Comparison of ENCODE assay signal across 13 mouse cellular contexts in genomic region chr10:93623725-93624124, GRCm38 (mm10). TPM values are rescaled to one million over a fixed set of nuclear protein-coding genes. Genes with fewer than 3 reads are reported as not detected.
A peak's percentile ranks its signal among the peaks of the same experiment; 100 is the strongest.
DNase-seq lines count a peak whose midpoint lies in the region; ATAC-seq and TF ChIP-seq lines count a peak whose summit lies in the region.
"Had no signal": no experiment of that assay in that cellular context is flagged by ENCODE, and none has a peak within 500 bp of the region (broad histone marks: within the 10 kb centered on the region; RNA-seq: fewer than 3 reads in every experiment).

No protein-coding gene starts in this region.

- H3K4me2 ChIP-seq in intestine, embryonic 16.5 days (ENCODE audit: low read depth, low read length) = peak overlapping the region; percentile 26
- no peak overlapping the region for H3K4me2 ChIP-seq in neural tube, embryonic 15.5 days
- H3K4me2 ChIP-seq: heart, embryonic 12.5 days had no signal

- peak overlapping the region; percentile 27; the same call in 1 of the 2 replicates for H3K4me3 ChIP-seq in intestine, embryonic 16.5 days (ENCODE audit: low read length)
- H3K4me3 ChIP-seq in small intestine, adult 2 months (ENCODE audit: low read depth, low read length) = no peak overlapping the region
- H3K4me3 ChIP-seq in neural tube, embryonic 15.5 days (replicated peaks) = no peak overlapping the region
- no peak overlapping the region for H3K4me3 ChIP-seq in gastrocnemius, adult 2 months
- H3K4me3 ChIP-seq: heart, embryonic 12.5 days; limb, embryonic 10.5 days had no signal

- H3K36me3 ChIP-seq in intestine, embryonic 16.5 days (ENCODE audit: control insufficient read depth, insufficient read depth, low read length) = no peaks in the 10 kb centered on the region
- H3K36me3 ChIP-seq in small intestine, adult 2 months (ENCODE audit: control insufficient read depth, insufficient read depth, low read length) = no peaks in the 10 kb centered on the region
- H3K36me3 ChIP-seq in neural tube, embryonic 15.5 days = no peaks in the 10 kb centered on the region
- H3K36me3 ChIP-seq: heart, embryonic 12.5 days; limb, embryonic 10.5 days had no signal

- ATAC-seq in intestine, embryonic 16.5 days = peak; percentile 98
- no peak for ATAC-seq in neural tube, embryonic 15.5 days (ENCODE audit: low FRiP score)
- ATAC-seq: forebrain, embryonic 14.5 days had no signal

- peak; percentile 70 for DNase-seq in heart, adult 11 months
- no peak for DNase-seq in heart, postnatal 25 days (ENCODE audit: low spot score)
- DNase-seq in kidney, postnatal 14 days = peak; percentile 79
- DNase-seq in frontal cortex, adult 2 months (ENCODE audit: extremely low spot score in 1 of 2, low spot score in 1 of 2) = no peak
- DNase-seq in gastrocnemius, adult 2 months = no peak
- DNase-seq: cerebellum, adult 9-10 months; gastrocnemius, postnatal 10 days had no signal

- no peak; the same call in 1 of the 2 replicates for TF ChIP-seq POLR2A in small intestine, adult 2 months (IDR thresholded peaks at IDR 0.05; ENCODE audit: low read depth, low read length)

- H3K9ac ChIP-seq in intestine, embryonic 16.5 days (ENCODE audit: low read depth, low read length) = 0 out of 2 replicates have a peak overlapping the region, but pooled peaks have one; percentile 9
- no peak overlapping the region for H3K9ac ChIP-seq in neural tube, embryonic 15.5 days (replicated peaks)
- H3K9ac ChIP-seq: heart, embryonic 12.5 days had no signal

- no peaks in the 10 kb centered on the region for H3K9me3 ChIP-seq in intestine, embryonic 16.5 days (ENCODE audit: control insufficient read depth, low read length)
- H3K9me3 ChIP-seq in neural tube, embryonic 15.5 days (replicated peaks) = no peaks in the 10 kb centered on the region
- H3K9me3 ChIP-seq: heart, embryonic 12.5 days; limb, embryonic 10.5 days had no signal

- intact Hi-C loops in heart, postnatal 25 days (cut with DNase I) = no loop called here
- intact Hi-C loops in gastrocnemius, adult 2 months (cut with DNase I) = no loop called here

- H3K4me1 ChIP-seq in intestine, embryonic 16.5 days (ENCODE audit: control insufficient read depth, insufficient read depth, low read length) = 0 out of 2 replicates have a peak, but pooled peaks cover 3% of the 10 kb centered on the region
- peaks cover 6% of the 10 kb centered on the region; the same call in 1 of the 2 replicates for H3K4me1 ChIP-seq in small intestine, adult 2 months (ENCODE audit: control insufficient read depth, insufficient read depth, insufficient read length, low read length)
- no peaks in the 10 kb centered on the region for H3K4me1 ChIP-seq in neural tube, embryonic 15.5 days
- H3K4me1 ChIP-seq: heart, embryonic 12.5 days; limb, embryonic 10.5 days had no signal

- no peak for TF ChIP-seq CTCF in small intestine, adult 2 months (IDR thresholded peaks at IDR 0.05; ENCODE audit: extremely low read depth, insufficient read length, insufficient replicate concordance, low read depth, low read length)
- TF ChIP-seq CTCF in gastrocnemius, adult 2 months (IDR thresholded peaks at IDR 0.05) = no peak

- peak overlapping the region; percentile 46 for H3K27ac ChIP-seq in intestine, embryonic 16.5 days (ENCODE audit: low read length)
- peak overlapping the region; percentile 86 for H3K27ac ChIP-seq in small intestine, adult 2 months (ENCODE audit: insufficient read depth, low read depth, low read length)
- H3K27ac ChIP-seq in neural tube, embryonic 15.5 days (replicated peaks) = no peak overlapping the region
- no peak overlapping the region for H3K27ac ChIP-seq in gastrocnemius, adult 2 months
- H3K27ac ChIP-seq: limb, embryonic 10.5 days had no signal

- H3K27me3 ChIP-seq in intestine, embryonic 16.5 days (replicated peaks; ENCODE audit: control insufficient read depth, insufficient read depth, low read length) = no peaks in the 10 kb centered on the region
- no peaks in the 10 kb centered on the region for H3K27me3 ChIP-seq in small intestine, adult 2 months (ENCODE audit: control insufficient read depth, insufficient read depth, low read length)
- H3K27me3 ChIP-seq in neural tube, embryonic 15.5 days (replicated peaks) = no peaks in the 10 kb centered on the region
- H3K27me3 ChIP-seq: heart, embryonic 12.5 days had no signal

- WGBS in intestine, embryonic 16.5 days = 29% methylated on average over 9 of the region's 9 CpGs
- WGBS in small intestine, adult 2 months = 10% methylated on average over 9 of the region's 9 CpGs
- 61% methylated on average over 9 of the region's 9 CpGs for WGBS in neural tube, embryonic 15.5 days

RNA-seq across cellular contexts. Expression of gene Ntn4, which starts 16.8 kb away (rescaled TPM):
- 10 to 100 TPM; 12.2 to 14.1 TPM for total RNA-seq in heart, postnatal 25 days (2021)
- 0.22 and 0.23 TPM in 2 replicates for polyA plus RNA-seq in intestine, embryonic 16.5 days (2015; fragmentation: Nextera tagmentation; extraction: Ambion mirVana)
- 3.9 and 5.8 TPM in 2 replicates for polyA plus RNA-seq in small intestine, adult 2 months (2012; rRNA removed)
- polyA plus RNA-seq in frontal cortex, adult 2 months (2012; rRNA removed) = 10.7 and 10.8 TPM in 2 replicates
- 0.43 and 0.59 TPM in 2 replicates for polyA plus RNA-seq in neural tube, embryonic 15.5 days (2015; fragmentation: Nextera tagmentation; extraction: Ambion mirVana)
- total RNA-seq in gastrocnemius, adult 2 months (2021) = 10 to 100 TPM in 1 of 2 experiments, 1 to 10 TPM in 1; 6.7 to 14.8 TPM

RNA-seq across cellular contexts. Expression of gene Snrpf, which starts 34.2 kb away (rescaled TPM):
- 10 to 100 TPM; 10.8 to 12.5 TPM for total RNA-seq in heart, postnatal 25 days (2021)
- 88.2 and 94.6 TPM in 2 replicates for polyA plus RNA-seq in intestine, embryonic 16.5 days (2015; fragmentation: Nextera tagmentation; extraction: Ambion mirVana)
- polyA plus RNA-seq in small intestine, adult 2 months (2012; rRNA removed) = 31.3 and 38.6 TPM in 2 replicates
- polyA plus RNA-seq in frontal cortex, adult 2 months (2012; rRNA removed) = 49.8 and 56.4 TPM in 2 replicates
- 58.2 and 71.7 TPM in 2 replicates for polyA plus RNA-seq in neural tube, embryonic 15.5 days (2015; fragmentation: Nextera tagmentation; extraction: Ambion mirVana)
- 1 to 10 TPM; 6.5 to 8.9 TPM for total RNA-seq in gastrocnemius, adult 2 months (2021)

Comparison
In these comparisons a context has a peak if more than half of its experiments do, and no peak if none do; other contexts are left out.
1. DNase-seq: peak in heart, adult 11 months (single experiment) and kidney, postnatal 14 days (single experiment); none in heart, postnatal 25 days (single experiment), frontal cortex, adult 2 months (0 of 2) and gastrocnemius, adult 2 months (single experiment).
2. H3K27ac ChIP-seq: peak in intestine, embryonic 16.5 days (single experiment) and small intestine, adult 2 months (single experiment); none in neural tube, embryonic 15.5 days (single experiment) and gastrocnemius, adult 2 months (single experiment).